Mouse (Mus musculus) hindbrain, embryonic 11.5 days (tissue): Measurements from ENCODE around the gene Eaf2. TPM values are rescaled to one million over a fixed set of nuclear protein-coding genes. Genes with fewer than 3 reads are reported as not detected.
"Not testable (repeated sequence)": the region's sequence is repeated elsewhere in the genome, so short reads cannot be mapped to it uniquely, and the experiment has no call there.

Experiments
- ATAC-seq: fragments of 200-750 bp; cut with Nextera tagmentation; 2 replicates; pipeline ENCODE4 v1.8.0; 2017; ENCODE audit warnings: mild to moderate bottlenecking, moderate TSS enrichment, moderate library complexity; ENCODE audit not compliant: low FRiP score
- DNase-seq: peaks from one replicate; pipeline ENCODE4 v3.0.0-alpha.2; 2015; ENCODE audit warnings: low spot score
- H3K27ac ChIP-seq: fragments of 300-500 bp; sonication (generic); 2 replicates; pipeline ENCODE4 v1.5.1; 2014; ENCODE audit warnings: mild to moderate bottlenecking, low read depth, low read length
- H3K27me3 ChIP-seq: fragments of 300-500 bp; sonication (generic); 2 replicates; pipeline ENCODE4 v1.6.1; 2014; ENCODE audit warnings: mild to moderate bottlenecking, low read length, moderate library complexity, mixed read lengths; ENCODE audit not compliant: control insufficient read depth, insufficient read depth
- H3K36me3 ChIP-seq: fragments of 300-500 bp; sonication (generic); 2 replicates; pipeline ENCODE4 v1.6.1; 2014; ENCODE audit warnings: mild to moderate bottlenecking, low read length, moderate library complexity, mixed read lengths; ENCODE audit not compliant: control insufficient read depth, insufficient read depth
- H3K4me1 ChIP-seq: fragments of 300-500 bp; sonication (generic); replicated peaks from 2 replicates; pipeline ENCODE4 v1.6.1; 2014; ENCODE audit warnings: low read length, mixed read lengths; ENCODE audit not compliant: control insufficient read depth, insufficient read depth
- H3K4me2 ChIP-seq: fragments of 300-500 bp; sonication (generic); replicated peaks from 2 replicates; pipeline ENCODE4 v1.6.1; 2014; ENCODE audit warnings: mild to moderate bottlenecking, low read depth, low read length
- H3K4me3 ChIP-seq: fragments of 300-500 bp; sonication (generic); 2 replicates; pipeline ENCODE4 v1.5.1; 2014; ENCODE audit warnings: low read depth, low read length
- H3K9ac ChIP-seq: fragments of 300-500 bp; sonication (generic); 2 replicates; pipeline ENCODE4 v1.6.1; 2014; ENCODE audit warnings: low read depth, low read length
- H3K9me3 ChIP-seq: fragments of 300-500 bp; sonication (generic); 2 replicates; pipeline ENCODE4 v1.6.1; 2016; ENCODE audit warnings: low read length; ENCODE audit not compliant: control insufficient read depth
- WGBS: fragments of 180-500 bp; shearing (Covaris S2); extraction: QIAGEN DNeasy Blood & Tissue Kit; methylation state at CpG from one replicate; pipeline ENCODE4 v1.1.7; 2014; 5-methylcytosine and 5-hydroxymethylcytosine counted together
- polyA plus RNA-seq: library from polyadenylated mRNA; unstranded; fragments of >200 nt; fragmentation: Nextera tagmentation; extraction: Ambion mirVana; gene quantifications from 2 replicates; pipeline ENCODE4 v1.2.1, GENCODE M21; 2014

Gene Eaf2
- polyA plus RNA-seq, 1 experiment from 2014 or later, result 1.3 TPM

DNA sequence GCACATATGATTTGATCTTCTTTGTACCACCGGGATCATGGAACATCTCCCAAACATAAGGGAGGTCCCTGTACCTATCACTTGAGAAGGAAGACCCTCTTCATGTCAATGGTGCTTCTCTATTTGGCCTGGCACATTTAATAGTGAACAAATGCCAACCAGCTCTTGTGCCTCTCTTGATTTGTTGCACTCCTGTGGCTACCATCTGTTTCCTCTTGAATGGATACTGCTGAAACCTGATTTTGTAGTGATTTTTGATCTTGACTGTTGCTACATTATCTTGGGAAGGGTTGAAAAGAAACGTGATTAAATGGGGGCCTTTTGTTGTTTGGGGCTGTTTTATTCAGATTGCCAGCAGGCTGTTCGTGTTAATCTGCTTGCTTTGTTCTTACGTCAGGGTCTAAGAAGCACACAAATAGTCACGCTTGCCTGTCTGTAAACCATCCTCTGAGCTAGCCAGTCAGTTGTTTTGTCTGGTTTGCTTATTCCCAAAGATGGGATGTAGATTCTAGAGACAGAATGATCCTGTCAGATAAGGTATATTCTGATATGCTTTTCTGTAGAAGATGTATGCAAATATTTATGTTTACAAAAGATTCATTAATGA, 8.0 kb upstream of the Eaf2 start:
- DNase-seq (no peak), ATAC-seq (no peak)
- Histone ChIP-seq H3K4me2 (no peak overlapping the region), H3K4me1 (no peaks in the 10 kb centered on the region), H3K9ac (no peak overlapping the region), H3K4me3 (no peak overlapping the region), H3K27me3 (no peaks in the 10 kb centered on the region), H3K9me3 (no peaks in the 10 kb centered on the region), H3K27ac (no peak overlapping the region), H3K36me3 (peaks cover 3% of the 10 kb centered on the region; the same call in 1 of the 2 replicates)
- 46% methylated on average over 5 of the region's 5 CpGs for WGBS

DNA sequence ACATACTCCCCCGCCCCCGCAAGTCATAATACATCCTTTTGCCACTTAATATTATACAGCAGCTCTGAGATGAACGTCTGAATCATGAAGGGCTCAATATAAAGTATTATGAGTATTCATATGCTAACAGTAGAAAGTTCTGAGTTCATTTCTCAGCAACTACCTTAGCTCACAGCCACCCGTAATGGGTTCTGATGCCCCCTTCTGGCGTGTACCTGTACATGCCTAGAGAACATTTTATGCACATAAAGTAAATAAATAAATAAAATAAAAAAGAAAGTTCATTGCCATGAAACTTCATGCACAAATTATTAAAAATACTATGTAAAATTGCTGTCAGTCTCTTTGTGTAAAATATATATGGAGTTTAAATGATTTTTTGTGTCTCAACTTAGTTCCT, 2.5 kb upstream of the Eaf2 start:
- H3K27me3 ChIP-seq, result no peaks in the 10 kb centered on the region
- ATAC-seq (no peak), DNase-seq (peak; percentile 13)
- no peaks in the 10 kb centered on the region; the same call in 1 of the 2 replicates for H3K36me3 ChIP-seq
- 0 out of 2 replicates have a peak, but pooled peaks cover 2% of the 10 kb centered on the region for H3K4me1 ChIP-seq
- H3K9me3 ChIP-seq, result no peaks in the 10 kb centered on the region
- WGBS, result 76% methylated on average over 5 of the region's 5 CpGs
- H3K9ac ChIP-seq, result no peak overlapping the region
- H3K27ac ChIP-seq, result no peak overlapping the region
- H3K4me2 ChIP-seq, result no peak overlapping the region
- no peak overlapping the region for H3K4me3 ChIP-seq

DNA sequence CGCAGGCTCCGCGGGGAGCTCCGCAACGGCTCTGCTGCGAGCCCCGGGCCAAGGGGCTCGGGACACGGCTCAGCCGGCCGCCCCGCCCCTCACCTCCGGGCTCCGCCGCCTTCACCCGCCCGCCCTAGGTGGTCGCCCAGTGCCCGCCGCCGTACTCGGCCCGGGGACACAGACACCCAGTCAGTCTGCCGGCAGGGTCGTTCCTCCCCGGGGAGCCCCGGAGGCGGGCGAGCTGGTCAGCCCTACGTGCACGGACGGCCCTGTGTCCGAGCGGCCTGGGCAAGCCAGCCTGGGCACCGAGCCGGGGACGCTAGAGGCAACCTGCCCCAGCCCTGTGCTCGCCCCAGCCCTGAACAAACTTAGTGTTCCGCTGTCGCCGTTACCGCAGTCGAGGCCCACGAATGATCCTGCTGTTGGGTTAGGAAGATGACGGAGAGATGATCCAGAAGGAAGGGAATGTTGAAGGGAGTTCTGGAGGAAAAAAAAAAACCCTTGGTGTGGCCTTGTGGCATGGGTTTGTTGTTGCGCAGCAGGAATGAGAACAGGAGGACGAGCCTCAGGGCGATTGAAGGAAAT, 561 bp upstream of the Eaf2 start:
- DNase-seq, result no peak
- 0 out of 2 replicates have a peak, but pooled peaks cover 2% of the 10 kb centered on the region for H3K4me1 ChIP-seq
- no peaks in the 10 kb centered on the region for H3K27me3 ChIP-seq
- H3K4me2 ChIP-seq, result peak overlapping the region; percentile 80
- peaks cover 4% of the 10 kb centered on the region for H3K36me3 ChIP-seq
- peak overlapping the region; percentile 94 for H3K4me3 ChIP-seq
- peak overlapping the region; percentile 76 for H3K9ac ChIP-seq
- H3K9me3 ChIP-seq, result no peaks in the 10 kb centered on the region
- 1% methylated on average over 47 of the region's 48 CpGs for WGBS
- peak; percentile 85 for ATAC-seq
- peak overlapping the region; percentile 65; the same call in 1 of the 2 replicates for H3K27ac ChIP-seq

DNA sequence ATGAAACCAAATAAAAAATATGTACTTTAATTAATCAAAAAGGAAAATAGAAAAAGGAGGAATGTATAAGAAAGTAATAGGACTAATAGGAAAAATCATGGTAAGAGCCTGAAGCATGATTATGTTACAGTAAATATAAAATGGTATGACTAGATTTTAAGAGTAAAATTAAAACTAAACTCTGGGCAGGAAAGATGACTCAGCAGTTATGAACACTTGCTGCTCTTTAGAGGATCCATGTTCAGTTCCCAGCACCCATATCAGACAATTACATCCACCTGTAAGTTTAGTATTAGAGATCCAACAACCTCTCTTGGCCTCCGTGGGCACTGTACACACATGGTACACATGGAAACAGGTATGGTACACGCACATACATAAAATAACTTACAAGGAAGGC, 5.4 kb downstream of the Eaf2 start:
- H3K9me3 ChIP-seq, result no peaks in the 10 kb centered on the region
- H3K4me3 ChIP-seq, result no peak overlapping the region
- H3K9ac ChIP-seq, result no peak overlapping the region
- no peaks in the 10 kb centered on the region for H3K27me3 ChIP-seq
- no peak overlapping the region for H3K27ac ChIP-seq
- H3K4me2 ChIP-seq, result no peak overlapping the region
- ATAC-seq, result no peak
- peaks cover 4% of the 10 kb centered on the region for H3K36me3 ChIP-seq
- 95% methylated on average over 2 of the region's 2 CpGs for WGBS
- 0 out of 2 replicates have a peak, but pooled peaks cover 2% of the 10 kb centered on the region for H3K4me1 ChIP-seq
- no peak for DNase-seq

DNA sequence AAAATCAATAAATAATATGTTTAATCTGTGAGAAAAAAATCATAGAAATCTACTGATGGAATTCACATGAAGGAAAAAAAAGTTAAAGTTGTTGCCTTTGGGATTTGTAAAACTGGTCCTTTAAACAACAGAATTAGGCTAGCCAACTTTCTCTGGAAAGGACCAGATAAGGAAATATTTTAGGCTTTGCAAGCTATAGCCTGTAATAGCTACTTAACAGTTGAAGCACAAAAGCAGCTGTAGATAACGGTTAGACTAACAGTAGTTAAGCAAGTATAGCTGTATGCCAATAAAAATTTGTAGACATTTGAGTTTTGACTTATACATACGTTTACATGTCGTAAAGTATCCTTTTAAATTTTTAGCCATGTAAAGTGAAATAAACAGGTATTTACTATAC, 11.2 kb downstream of the Eaf2 start:
- 94% methylated on average over 3 of the region's 3 CpGs for WGBS
- H3K9me3 ChIP-seq, result no peaks in the 10 kb centered on the region
- H3K27ac ChIP-seq, result no peak overlapping the region
- no peaks in the 10 kb centered on the region for H3K36me3 ChIP-seq
- no peaks in the 10 kb centered on the region for H3K27me3 ChIP-seq
- H3K4me2 ChIP-seq, result no peak overlapping the region
- no peaks in the 10 kb centered on the region for H3K4me1 ChIP-seq
- ATAC-seq (no peak), DNase-seq (no peak)
- no peak overlapping the region for H3K9ac ChIP-seq
- no peak overlapping the region for H3K4me3 ChIP-seq

DNA sequence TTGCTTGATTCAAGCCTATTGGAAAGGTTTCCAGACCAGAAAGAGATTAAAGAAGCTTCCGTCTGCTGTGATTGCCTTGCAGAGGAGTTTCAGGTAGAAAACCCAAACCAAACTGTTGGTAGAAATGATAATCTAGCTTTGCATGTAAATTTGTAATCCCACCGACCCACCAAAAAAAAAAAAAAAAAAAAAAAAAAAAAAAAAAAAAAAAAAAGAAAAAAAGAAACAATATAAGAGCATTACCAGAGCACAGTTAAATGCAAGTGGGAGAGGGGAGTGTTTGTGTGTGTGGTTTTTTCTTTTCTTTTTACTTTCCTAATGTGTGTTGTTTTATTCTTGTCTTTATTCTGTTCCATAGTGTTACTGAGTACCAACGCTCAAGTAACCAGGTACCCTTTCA, 23.6 kb downstream of the Eaf2 start:
- H3K9me3 ChIP-seq, result no peaks in the 10 kb centered on the region
- WGBS, result 94% methylated on average over 3 of the region's 3 CpGs
- no peak overlapping the region for H3K9ac ChIP-seq
- H3K4me3 ChIP-seq, result no peak overlapping the region
- DNase-seq (no peak), ATAC-seq (no peak)
- H3K36me3 ChIP-seq, result 0 out of 2 replicates have a peak, but pooled peaks cover 2% of the 10 kb centered on the region
- no peaks in the 10 kb centered on the region for H3K4me1 ChIP-seq
- H3K27me3 ChIP-seq, result no peaks in the 10 kb centered on the region
- no peak overlapping the region for H3K4me2 ChIP-seq
- no peak overlapping the region for H3K27ac ChIP-seq

DNA sequence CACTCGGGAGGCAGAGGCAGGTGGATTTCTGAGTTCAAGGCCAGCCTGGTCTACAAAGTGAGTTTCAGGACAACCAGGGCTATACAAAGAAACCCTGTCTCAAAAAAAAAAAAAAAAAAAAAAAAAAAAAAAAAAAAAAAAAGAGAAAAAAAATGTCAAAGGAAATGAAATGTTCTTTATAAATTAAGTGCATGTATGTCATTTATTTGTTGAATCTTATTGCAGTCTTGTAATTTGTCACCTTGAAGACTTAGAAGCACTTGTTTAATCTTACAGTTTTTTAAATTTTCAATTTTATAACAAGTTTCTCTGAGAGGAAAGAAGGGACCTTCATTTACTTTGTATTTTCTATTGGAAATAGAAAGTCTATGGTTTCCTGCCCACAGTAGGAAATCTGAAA, 27.9 kb downstream of the Eaf2 start:
- H3K27ac ChIP-seq, H3K9ac ChIP-seq, H3K4me3 ChIP-seq, DNase-seq, H3K27me3 ChIP-seq, H3K4me1 ChIP-seq, H3K4me2 ChIP-seq, H3K36me3 ChIP-seq, ATAC-seq, H3K9me3 ChIP-seq: not testable (repeated sequence)
- WGBS, result 89% methylated on average over 1 of the region's 1 CpGs

DNA sequence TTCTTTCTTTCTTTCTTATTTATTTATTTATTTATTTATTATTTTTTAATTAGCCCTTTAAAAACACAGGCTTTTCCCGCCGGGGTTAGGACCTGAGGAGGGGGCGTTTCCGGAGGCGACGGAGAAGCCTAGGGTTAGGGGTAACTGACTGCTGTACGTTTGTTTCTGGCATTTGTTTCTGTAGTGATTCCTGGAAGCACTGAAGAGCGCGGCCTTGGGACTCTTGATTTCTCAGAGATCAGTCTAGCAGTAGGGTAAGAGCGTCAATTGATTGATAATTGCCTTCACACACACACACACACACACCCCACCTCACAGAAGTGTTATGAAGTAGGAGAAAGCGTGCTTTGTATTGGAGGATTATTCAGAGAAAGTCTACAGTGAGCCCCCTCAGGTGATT, 46.0 kb downstream of the Eaf2 start:
- H3K9me3 ChIP-seq, result no peaks in the 10 kb centered on the region
- 6% methylated on average over 11 of the region's 11 CpGs for WGBS
- ATAC-seq, result peak; percentile 39
- H3K4me2 ChIP-seq, result peak overlapping the region; percentile 82
- H3K9ac ChIP-seq, result peak overlapping the region; percentile 75
- peak; percentile 42 for DNase-seq
- H3K27ac ChIP-seq, result no peak overlapping the region
- H3K4me3 ChIP-seq, result peak overlapping the region; percentile 80
- H3K36me3 ChIP-seq, result no peaks in the 10 kb centered on the region
- H3K27me3 ChIP-seq, result no peaks in the 10 kb centered on the region
- H3K4me1 ChIP-seq, result no peaks in the 10 kb centered on the region
